Mouse (Mus musculus) forebrain, embryonic 14.5 days (tissue): ENCODE results near the gene Arntl2. TPM values are rescaled to one million over a fixed set of nuclear protein-coding genes. Genes with fewer than 3 reads are reported as not detected.
"Not testable (repeated sequence)": the region's sequence is repeated elsewhere in the genome, so short reads cannot be mapped to it uniquely, and the experiment has no call there.

Experiments
- ATAC-seq: fragments of 200-750 bp; cut with Nextera tagmentation; 2 replicates; pipeline ENCODE4 v1.8.0; 2017; ENCODE audit warnings: mild to moderate bottlenecking, moderate library complexity
- DNase-seq: peaks from one replicate; pipeline ENCODE4 v3.0.0-alpha.2; 2015; ENCODE audit warnings: low spot score
- H3K27ac ChIP-seq: fragments of 300-500 bp; sonication (generic); 2 replicates; pipeline ENCODE4 v1.5.1; 2014; ENCODE audit warnings: low read depth, mild to moderate bottlenecking, control low read depth, low read length, moderate library complexity
- H3K27me3 ChIP-seq: fragments of 300-500 bp; sonication (generic); replicated peaks from 2 replicates; pipeline ENCODE4 v1.6.1; 2014; ENCODE audit warnings: low read length, control low read depth, mixed read lengths; ENCODE audit not compliant: control insufficient read depth, insufficient read depth
- H3K36me3 ChIP-seq: fragments of 300-500 bp; sonication (generic); 2 replicates; pipeline ENCODE4 v1.6.1; 2014; ENCODE audit warnings: low read length, control low read depth; ENCODE audit not compliant: control insufficient read depth, insufficient read depth
- H3K4me1 ChIP-seq: fragments of 300-500 bp; sonication (generic); 2 replicates; pipeline ENCODE4 v1.6.1; 2014; ENCODE audit warnings: antibody characterized with exemption, low read length, control low read depth; ENCODE audit not compliant: control insufficient read depth, insufficient read depth
- H3K4me2 ChIP-seq: fragments of 300-500 bp; sonication (generic); 2 replicates; pipeline ENCODE4 v1.6.1; 2014; ENCODE audit warnings: mild to moderate bottlenecking, control low read depth, low read length
- H3K4me3 ChIP-seq: fragments of 300-500 bp; sonication (generic); 2 replicates; pipeline ENCODE4 v1.5.1; 2014; ENCODE audit warnings: low read depth, low read length, control low read depth
- H3K9ac ChIP-seq: fragments of 300-500 bp; sonication (generic); 2 replicates; pipeline ENCODE4 v1.6.1; 2014; ENCODE audit warnings: mild to moderate bottlenecking, low read length, control low read depth, moderate library complexity
- H3K9me3 ChIP-seq: fragments of 300-500 bp; sonication (generic); replicated peaks from 2 replicates; pipeline ENCODE4 v1.6.1; 2016; ENCODE audit warnings: low read length, control low read depth, mixed read lengths; ENCODE audit not compliant: control insufficient read depth
- WGBS: fragments of 180-500 bp; shearing (Covaris S2); extraction: QIAGEN DNeasy Blood & Tissue Kit; methylation state at CpG from one replicate; pipeline ENCODE4 v1.1.7; 2014; 5-methylcytosine and 5-hydroxymethylcytosine counted together
- polyA plus RNA-seq: library from polyadenylated mRNA; unstranded; fragments of >200 nt; fragmentation: Nextera tagmentation; extraction: Ambion mirVana; gene quantifications from 2 replicates; pipeline ENCODE4 v1.2.1, GENCODE M21; 2014

The Arntl2 gene
- polyA plus RNA-seq, 1 experiment from 2014 or later = 1.0 TPM

GRCm38 (mm10) chr6:146850050-146850449 lies 54.2 kb downstream of the Arntl2 start, which contains the start of gene Smco2:
TSS of gene Smco2 (plus strand) at chr6:146850104.
- H3K9ac ChIP-seq = no peak within 1 kb of the TSS
- no peak within 1 kb of the TSS for H3K27ac ChIP-seq
- H3K27me3 ChIP-seq = no peaks in the 10 kb centered on the region
- H3K9me3 ChIP-seq = no peaks in the 10 kb centered on the region
- WGBS = 74% methylated on average over 4 of the region's 4 CpGs
- H3K4me2 ChIP-seq = no peak within 1 kb of the TSS
- H3K4me1 ChIP-seq = no peaks in the 10 kb centered on the region
- H3K4me3 ChIP-seq = no peak within 1 kb of the TSS
- DNase-seq (no peak), ATAC-seq (no peak)
- no peaks in the 10 kb centered on the region for H3K36me3 ChIP-seq

- 80% methylated on average over 3 of the region's 3 CpGs for WGBS
- DNase-seq (no peak), ATAC-seq (no peak)
- H3K4me2 ChIP-seq = no peak overlapping the region
- H3K9me3 ChIP-seq = no peaks in the 10 kb centered on the region
- no peaks in the 10 kb centered on the region for H3K27me3 ChIP-seq
- no peaks in the 10 kb centered on the region for H3K4me1 ChIP-seq
- H3K27ac ChIP-seq = no peak overlapping the region
- H3K36me3 ChIP-seq = no peaks in the 10 kb centered on the region
- no peak overlapping the region for H3K9ac ChIP-seq
- no peak overlapping the region for H3K4me3 ChIP-seq
Measured at GRCm38 (mm10) chr6:146851916-146852315, 56.1 kb downstream of the Arntl2 start.

- no peak overlapping the region for H3K27ac ChIP-seq
- 80% methylated on average over 4 of the region's 4 CpGs for WGBS
- no peak overlapping the region for H3K9ac ChIP-seq
- H3K36me3 ChIP-seq = no peaks in the 10 kb centered on the region
- no peak overlapping the region for H3K4me3 ChIP-seq
- no peak overlapping the region for H3K4me2 ChIP-seq
- no peaks in the 10 kb centered on the region for H3K4me1 ChIP-seq
- no peak for ATAC-seq
- no peaks in the 10 kb centered on the region for H3K27me3 ChIP-seq
- peak; percentile 60 for DNase-seq
- no peaks in the 10 kb centered on the region for H3K9me3 ChIP-seq
Measured at GRCm38 (mm10) chr6:146852739-146853138, 56.9 kb downstream of the Arntl2 start.

GRCm38 (mm10) chr6:146855185-146855584 lies 59.3 kb downstream of the Arntl2 start:
- Histone ChIP-seq H3K9ac (no peak overlapping the region), H3K4me2 (no peak overlapping the region), H3K4me1 (no peaks in the 10 kb centered on the region), H3K27ac (no peak overlapping the region), H3K9me3 (no peaks in the 10 kb centered on the region), H3K4me3 (no peak overlapping the region), H3K27me3 (no peaks in the 10 kb centered on the region), H3K36me3 (no peaks in the 10 kb centered on the region)
- no peak for ATAC-seq
- no peak for DNase-seq
- WGBS = 94% methylated on average over 9 of the region's 9 CpGs

GRCm38 (mm10) chr6:146857386-146857785 lies 61.5 kb downstream of the Arntl2 start:
- no peaks in the 10 kb centered on the region for H3K36me3 ChIP-seq
- no peak overlapping the region for H3K9ac ChIP-seq
- H3K4me3 ChIP-seq = no peak overlapping the region
- DNase-seq = no peak
- no peak for ATAC-seq
- no peak overlapping the region for H3K27ac ChIP-seq
- WGBS = 99% methylated on average over 2 of the region's 2 CpGs
- H3K4me2 ChIP-seq = no peak overlapping the region
- no peaks in the 10 kb centered on the region for H3K27me3 ChIP-seq
- H3K4me1 ChIP-seq = no peaks in the 10 kb centered on the region
- H3K9me3 ChIP-seq = no peaks in the 10 kb centered on the region

GRCm38 (mm10) chr6:146863154-146863553 lies 67.3 kb downstream of the Arntl2 start:
- H3K9me3 ChIP-seq = no peaks in the 10 kb centered on the region
- no peak overlapping the region for H3K4me2 ChIP-seq
- no peaks in the 10 kb centered on the region for H3K36me3 ChIP-seq
- no peak overlapping the region for H3K4me3 ChIP-seq
- WGBS = 92% methylated on average over 2 of the region's 2 CpGs
- H3K27ac ChIP-seq = no peak overlapping the region
- no peaks in the 10 kb centered on the region for H3K4me1 ChIP-seq
- H3K27me3 ChIP-seq = no peaks in the 10 kb centered on the region
- ATAC-seq = no peak
- DNase-seq = no peak
- no peak overlapping the region for H3K9ac ChIP-seq

GRCm38 (mm10) chr6:146864370-146864769 lies 68.5 kb downstream of the Arntl2 start:
- WGBS = 100% methylated on average over 2 of the region's 5 CpGs
- not testable (repeated sequence) for H3K27me3 ChIP-seq, ATAC-seq, H3K27ac ChIP-seq, H3K4me2 ChIP-seq, H3K4me3 ChIP-seq, H3K9me3 ChIP-seq, DNase-seq, H3K9ac ChIP-seq, H3K36me3 ChIP-seq, H3K4me1 ChIP-seq

- Histone ChIP-seq H3K27ac (no peak overlapping the region), H3K27me3 (no peaks in the 10 kb centered on the region), H3K4me2 (no peak overlapping the region), H3K36me3 (no peaks in the 10 kb centered on the region), H3K4me1 (no peaks in the 10 kb centered on the region), H3K4me3 (no peak overlapping the region), H3K9me3 (no peaks in the 10 kb centered on the region), H3K9ac (no peak overlapping the region)
- WGBS = 80% methylated on average over 4 of the region's 4 CpGs
- no peak for DNase-seq
- no peak for ATAC-seq
Measured at GRCm38 (mm10) chr6:146865701-146866100, 69.8 kb downstream of the Arntl2 start.

GRCm38 (mm10) chr6:146871975-146872374 lies 76.1 kb downstream of the Arntl2 start:
- Histone ChIP-seq H3K27me3 (no peaks in the 10 kb centered on the region), H3K4me2 (no peak overlapping the region), H3K9ac (no peak overlapping the region), H3K27ac (no peak overlapping the region), H3K4me3 (no peak overlapping the region), H3K9me3 (peaks cover 3% of the 10 kb centered on the region; the same call in 1 of the 2 replicates), H3K4me1 (no peaks in the 10 kb centered on the region), H3K36me3 (no peaks in the 10 kb centered on the region)
- ATAC-seq (no peak), DNase-seq (no peak)
- 95% methylated on average over 4 of the region's 4 CpGs for WGBS
